Mouse (Mus musculus) megakaryocyte, embryonic 14.5 days (primary cell): Measurements from ENCODE around the gene Iqch.

Experiments used
- FLI1 ChIP-seq: IDR thresholded peaks from 2 replicates; pipeline ENCODE4 v1.6.1; 2012; ENCODE audit warnings: low read length, inconsistent platforms, mixed read lengths
- GATA1 ChIP-seq: IDR thresholded peaks from 3 replicates; pipeline ENCODE4 v1.6.1; 2012; ENCODE audit warnings: mixed read lengths, low read length, inconsistent platforms, borderline replicate concordance

- no peak for TF ChIP-seq FLI1
- TF ChIP-seq GATA1 = no peak
Observed at GRCm38 (mm10) chr9:63625090-63625756, 22.9 kb upstream of the Iqch start.
